Mouse (Mus musculus): ENCODE measurements at regions not wholly inside any gene's neighbourhood (a gene's known extent, or its start where the extent isn't known, plus 50 kb on each side); places are given as distances from the start of the nearest gene placed in this dataset.

GRCm38 (mm10) chr13:28466151-28466550, 208.8 kb downstream of the Gm11361 start:
- TF ChIP-seq EP300 (IDR thresholded peaks at IDR 0.05; ENCODE audit: low read depth) = no peak
- TF ChIP-seq CTCF (IDR thresholded peaks at IDR 0.05; ENCODE audit: low read depth) = no peak
